11 mouse cellular contexts compared by ENCODE assay signal in the genomic region with DNA sequence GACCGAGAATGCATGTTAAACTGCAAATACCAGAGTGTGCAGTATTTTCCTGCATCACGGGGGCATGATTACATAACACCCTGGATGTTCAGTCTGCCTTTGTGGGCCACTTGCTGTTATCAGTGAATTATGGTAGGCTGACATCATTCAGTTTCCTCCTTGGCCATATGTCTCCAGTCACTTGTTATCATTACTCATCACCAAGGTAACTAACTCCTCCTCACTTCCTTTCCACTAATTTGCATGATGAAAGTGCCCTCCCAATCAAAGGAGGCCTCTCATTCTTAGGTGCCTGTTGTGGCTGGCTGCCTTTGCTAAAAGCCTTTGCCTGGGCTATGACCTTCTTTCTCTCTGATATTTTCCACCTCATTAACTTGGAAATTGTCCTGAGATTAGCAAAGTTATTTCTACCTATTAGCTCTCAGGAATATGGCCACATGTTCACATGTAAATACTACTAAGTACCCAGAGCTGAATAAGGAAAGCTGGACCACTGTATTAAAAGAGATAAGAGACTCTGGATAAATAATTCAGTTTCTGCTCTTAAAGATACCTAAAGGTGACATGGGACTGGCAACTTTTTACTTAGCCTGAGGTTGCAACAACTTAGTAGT.
DNase-seq lines count a peak whose midpoint lies in the region; ATAC-seq and TF ChIP-seq lines count a peak whose summit lies in the region.
"Had no signal": no experiment of that assay in that cellular context is flagged by ENCODE, and none has a peak within 500 bp of the region (broad histone marks: within the 10 kb centered on the region; RNA-seq: fewer than 3 reads in every experiment).

No protein-coding gene starts in this region.

- no peak for DNase-seq in kidney, postnatal 14 days
- peak; percentile 61 for DNase-seq in brain, embryonic 14.5 days (ENCODE audit: low read depth)
- peak; percentile 33 for DNase-seq in hindbrain, embryonic 14.5 days (ENCODE audit: low spot score)
- DNase-seq in adrenal gland, adult 18-20 months (ENCODE audit: low spot score in 2 of 2) = no peak
- no peak for DNase-seq in adrenal gland, adult 8-10 months

- WGBS in kidney, embryonic 14.5 days = 31% methylated on average over 2 of the region's 2 CpGs
- 46% methylated on average over 2 of the region's 2 CpGs for WGBS in hindbrain, embryonic 14.5 days
- 61% methylated on average over 2 of the region's 2 CpGs for WGBS in midbrain, embryonic 15.5 days

- no peak overlapping the region for H3K27ac ChIP-seq in kidney, embryonic 14.5 days (ENCODE audit: low read depth, low read length)
- H3K27ac ChIP-seq in hindbrain, embryonic 14.5 days = no peak overlapping the region
- H3K27ac ChIP-seq in midbrain, embryonic 15.5 days = no peak overlapping the region
- H3K27ac ChIP-seq: heart, embryonic 10.5 days; liver, embryonic 12.5 days had no signal

- H3K36me3 ChIP-seq in kidney, embryonic 14.5 days (ENCODE audit: control insufficient read depth, insufficient read depth, low read length) = no peaks in the 10 kb centered on the region
- H3K36me3 ChIP-seq in hindbrain, embryonic 14.5 days (replicated peaks; ENCODE audit: control insufficient read depth, insufficient read depth) = no peaks in the 10 kb centered on the region
- no peaks in the 10 kb centered on the region for H3K36me3 ChIP-seq in midbrain, embryonic 15.5 days (replicated peaks)
- H3K36me3 ChIP-seq: heart, embryonic 10.5 days; liver, embryonic 12.5 days had no signal

- no peaks in the 10 kb centered on the region for H3K27me3 ChIP-seq in kidney, embryonic 14.5 days (ENCODE audit: control insufficient read depth, insufficient read depth, low read length)
- no peaks in the 10 kb centered on the region for H3K27me3 ChIP-seq in hindbrain, embryonic 14.5 days (ENCODE audit: control insufficient read depth, insufficient read depth, low read length)
- H3K27me3 ChIP-seq in midbrain, embryonic 15.5 days (replicated peaks) = no peaks in the 10 kb centered on the region
- H3K27me3 ChIP-seq: liver, embryonic 12.5 days; megakaryocyte, embryonic 14.5 days had no signal

- ATAC-seq in kidney, embryonic 14.5 days (ENCODE audit: low FRiP score, low TSS enrichment) = peak; percentile 55; the same call in 1 of the 2 replicates
- peak; percentile 74 for ATAC-seq in hindbrain, embryonic 14.5 days (ENCODE audit: low FRiP score)
- peak; percentile 48; the same call in 1 of the 2 replicates for ATAC-seq in midbrain, embryonic 15.5 days (replicated peaks)
- ATAC-seq in monocyte, adult 5-6 weeks (replicated peaks; ENCODE audit: insufficient number of reproducible peaks, low FRiP score, low TSS enrichment, poor library complexity, severe bottlenecking) = no peak
- ATAC-seq: liver, embryonic 12.5 days had no signal

- no peak overlapping the region for H3K4me2 ChIP-seq in kidney, embryonic 14.5 days (replicated peaks; ENCODE audit: low read depth, low read length)
- H3K4me2 ChIP-seq in hindbrain, embryonic 14.5 days (replicated peaks) = no peak overlapping the region
- H3K4me2 ChIP-seq in midbrain, embryonic 15.5 days = no peak overlapping the region
- H3K4me2 ChIP-seq: liver, embryonic 12.5 days had no signal

- TF ChIP-seq POLR2A in brain, embryonic 14.5 days (IDR thresholded peaks at IDR 0.05; ENCODE audit: borderline replicate concordance, extremely low read depth, insufficient read depth, insufficient read length, poor library complexity, severe bottlenecking) = no peak

- no peaks in the 10 kb centered on the region for H3K9me3 ChIP-seq in kidney, embryonic 14.5 days (ENCODE audit: control insufficient read depth, low read length)
- H3K9me3 ChIP-seq in hindbrain, embryonic 14.5 days (ENCODE audit: control insufficient read depth, low read length) = no peaks in the 10 kb centered on the region
- H3K9me3 ChIP-seq in midbrain, embryonic 15.5 days = no peaks in the 10 kb centered on the region
- H3K9me3 ChIP-seq: heart, embryonic 10.5 days; liver, embryonic 12.5 days; megakaryocyte, embryonic 14.5 days had no signal

- no peaks in the 10 kb centered on the region for H3K4me1 ChIP-seq in kidney, embryonic 14.5 days (ENCODE audit: control insufficient read depth, insufficient read depth, low read length)
- no peaks in the 10 kb centered on the region for H3K4me1 ChIP-seq in hindbrain, embryonic 14.5 days (replicated peaks; ENCODE audit: control insufficient read depth, insufficient read depth, low read length)
- H3K4me1 ChIP-seq in midbrain, embryonic 15.5 days = no peaks in the 10 kb centered on the region
- H3K4me1 ChIP-seq: heart, embryonic 10.5 days; liver, embryonic 12.5 days had no signal

- H3K4me3 ChIP-seq in kidney, embryonic 14.5 days (ENCODE audit: low read length) = no peak overlapping the region
- H3K4me3 ChIP-seq in hindbrain, embryonic 14.5 days (replicated peaks; ENCODE audit: low read length) = no peak overlapping the region
- H3K4me3 ChIP-seq in midbrain, embryonic 15.5 days = no peak overlapping the region
- H3K4me3 ChIP-seq: heart, embryonic 10.5 days; liver, embryonic 12.5 days; megakaryocyte, embryonic 14.5 days had no signal

- no peak for TF ChIP-seq CTCF in brain, embryonic 14.5 days (IDR thresholded peaks at IDR 0.05; ENCODE audit: borderline replicate concordance, extremely low read depth, insufficient read depth, insufficient read length)

- H3K9ac ChIP-seq in kidney, embryonic 14.5 days (ENCODE audit: low read depth, low read length) = no peak overlapping the region
- H3K9ac ChIP-seq in hindbrain, embryonic 14.5 days = no peak overlapping the region
- H3K9ac ChIP-seq in midbrain, embryonic 15.5 days = no peak overlapping the region
- H3K9ac ChIP-seq: liver, embryonic 12.5 days had no signal

Comparison
In these comparisons a context has a peak if more than half of its experiments do, and no peak if none do; other contexts are left out.
1. DNase-seq: peak in brain, embryonic 14.5 days (single experiment) and hindbrain, embryonic 14.5 days (single experiment); none in kidney, postnatal 14 days (single experiment), adrenal gland, adult 18-20 months (0 of 2) and adrenal gland, adult 8-10 months (single experiment).